Mouse (Mus musculus) liver, adult 2 months (tissue): Measurements from ENCODE around the gene Btnl2.

Source experiments
- CTCF ChIP-seq: fragments of 200-500 bp; IDR thresholded peaks from 2 replicates; pipeline ENCODE4 v1.5.1; 2011; ENCODE audit warnings: low read depth, low read length, control low read depth
- POLR2A ChIP-seq: fragments of 200-500 bp; IDR thresholded peaks from 2 replicates; pipeline ENCODE4 v1.6.1; 2011; ENCODE audit warnings: low read length, control low read depth; ENCODE audit not compliant: insufficient read depth; ENCODE audit errors: extremely low read depth

- no peak for TF ChIP-seq CTCF
- TF ChIP-seq POLR2A = no peak
Measured at GRCm38 (mm10) chr17:34325436-34325835, 29.2 kb upstream of the Btnl2 start, which contains the start of gene H2-Eb2.
